Mouse (Mus musculus): ENCODE data around the gene Aire. TPM values are rescaled to one million over a fixed set of nuclear protein-coding genes. Genes with fewer than 3 reads are reported as not detected.

Aire gene
- polyA plus RNA-seq, 1 experiment = 23.5 TPM

GRCm38 (mm10) chr10:78087101-78087511 lies 43.7 kb upstream of the Aire start:
- Histone ChIP-seq H3K9ac (ENCODE audit: low read depth, poor library complexity, severe bottlenecking) (no peak overlapping the region), H3K9me3 (replicated peaks; ENCODE audit: control insufficient read depth, insufficient read depth, low read length, poor library complexity, severe bottlenecking) (no peaks in the 10 kb centered on the region), H3K4me3 (ENCODE audit: low read depth, low read length) (no peak overlapping the region), H3K4me1 (ENCODE audit: control insufficient read depth, insufficient read depth, low read length) (no peaks in the 10 kb centered on the region), H3K27me3 (ENCODE audit: control insufficient read depth, insufficient read depth, low read length, poor library complexity, severe bottlenecking) (no peaks in the 10 kb centered on the region), H3K36me3 (ENCODE audit: control insufficient read depth, insufficient read depth, low read length, poor library complexity, severe bottlenecking) (no peaks in the 10 kb centered on the region), H3K27ac (ENCODE audit: insufficient read depth, low read length) (no peak overlapping the region)
- TF ChIP-seq POLR2A (IDR thresholded peaks at IDR 0.05; ENCODE audit: insufficient read depth, low read length) (no peak), CTCF (IDR thresholded peaks at IDR 0.05; ENCODE audit: low read depth, low read length) (no peak)

- TF ChIP-seq POLR2A (IDR thresholded peaks at IDR 0.05; ENCODE audit: insufficient read depth, low read length) = no peak
- TF ChIP-seq EP300 (IDR thresholded peaks at IDR 0.05; ENCODE audit: insufficient read depth, low read depth, low read length) = no peak
- TF ChIP-seq CTCF (IDR thresholded peaks at IDR 0.05; ENCODE audit: low read depth, low read length) = no peak
- H3K27ac ChIP-seq (ENCODE audit: insufficient read depth, low read length) = no peak overlapping the region
- H3K9me3 ChIP-seq (replicated peaks; ENCODE audit: control insufficient read depth, insufficient read depth, low read length, poor library complexity, severe bottlenecking) = no peaks in the 10 kb centered on the region
- H3K9ac ChIP-seq (ENCODE audit: low read depth, poor library complexity, severe bottlenecking) = no peak overlapping the region
- H3K4me3 ChIP-seq (ENCODE audit: low read depth, low read length) = no peak overlapping the region
- no peaks in the 10 kb centered on the region for H3K36me3 ChIP-seq (ENCODE audit: control insufficient read depth, insufficient read depth, low read length, poor library complexity, severe bottlenecking)
- no peaks in the 10 kb centered on the region for H3K4me1 ChIP-seq (ENCODE audit: control insufficient read depth, insufficient read depth, low read length)
- no peaks in the 10 kb centered on the region for H3K27me3 ChIP-seq (ENCODE audit: control insufficient read depth, insufficient read depth, low read length, poor library complexity, severe bottlenecking)
Measured at GRCm38 (mm10) chr10:78086444-78087061, 43.1 kb upstream of the Aire start.

GRCm38 (mm10) chr10:78085711-78086110 lies 42.3 kb upstream of the Aire start:
- H3K27ac ChIP-seq (ENCODE audit: insufficient read depth, low read length) = no peak overlapping the region
- H3K4me1 ChIP-seq (ENCODE audit: control insufficient read depth, insufficient read depth, low read length) = no peaks in the 10 kb centered on the region
- H3K4me3 ChIP-seq (ENCODE audit: low read depth, low read length) = no peak overlapping the region
- TF ChIP-seq POLR2A (IDR thresholded peaks at IDR 0.05; ENCODE audit: insufficient read depth, low read length) (no peak), CTCF (IDR thresholded peaks at IDR 0.05; ENCODE audit: low read depth, low read length) (no peak), EP300 (IDR thresholded peaks at IDR 0.05; ENCODE audit: insufficient read depth, low read depth, low read length) (no peak)
- no peaks in the 10 kb centered on the region for H3K36me3 ChIP-seq (ENCODE audit: control insufficient read depth, insufficient read depth, low read length, poor library complexity, severe bottlenecking)
- H3K9ac ChIP-seq (ENCODE audit: low read depth, poor library complexity, severe bottlenecking) = no peak overlapping the region
- H3K9me3 ChIP-seq (replicated peaks; ENCODE audit: control insufficient read depth, insufficient read depth, low read length, poor library complexity, severe bottlenecking) = no peaks in the 10 kb centered on the region
- no peaks in the 10 kb centered on the region for H3K27me3 ChIP-seq (ENCODE audit: control insufficient read depth, insufficient read depth, low read length, poor library complexity, severe bottlenecking)

GRCm38 (mm10) chr10:78084073-78084472 lies 40.7 kb upstream of the Aire start:
- TF ChIP-seq CTCF (IDR thresholded peaks at IDR 0.05; ENCODE audit: low read depth, low read length) (no peak), EP300 (IDR thresholded peaks at IDR 0.05; ENCODE audit: insufficient read depth, low read depth, low read length) (no peak), POLR2A (IDR thresholded peaks at IDR 0.05; ENCODE audit: insufficient read depth, low read length) (no peak)
- Histone ChIP-seq H3K27me3 (ENCODE audit: control insufficient read depth, insufficient read depth, low read length, poor library complexity, severe bottlenecking) (no peaks in the 10 kb centered on the region), H3K36me3 (ENCODE audit: control insufficient read depth, insufficient read depth, low read length, poor library complexity, severe bottlenecking) (no peaks in the 10 kb centered on the region), H3K27ac (ENCODE audit: insufficient read depth, low read length) (no peak overlapping the region), H3K4me3 (ENCODE audit: low read depth, low read length) (no peak overlapping the region), H3K9ac (ENCODE audit: low read depth, poor library complexity, severe bottlenecking) (no peak overlapping the region), H3K9me3 (replicated peaks; ENCODE audit: control insufficient read depth, insufficient read depth, low read length, poor library complexity, severe bottlenecking) (no peaks in the 10 kb centered on the region), H3K4me1 (ENCODE audit: control insufficient read depth, insufficient read depth, low read length) (no peaks in the 10 kb centered on the region)

- no peak overlapping the region for H3K4me3 ChIP-seq (ENCODE audit: low read depth, low read length)
Measured at GRCm38 (mm10) chr10:78079955-78080591, 36.7 kb upstream of the Aire start.

GRCm38 (mm10) chr10:78078276-78078675 lies 34.9 kb upstream of the Aire start:
- no peak overlapping the region for H3K9ac ChIP-seq (ENCODE audit: low read depth, poor library complexity, severe bottlenecking)
- H3K36me3 ChIP-seq (ENCODE audit: control insufficient read depth, insufficient read depth, low read length, poor library complexity, severe bottlenecking) = peaks cover 11% of the 10 kb centered on the region; the same call in 1 of the 2 replicates
- H3K4me3 ChIP-seq (ENCODE audit: low read depth, low read length) = no peak overlapping the region
- H3K27ac ChIP-seq (ENCODE audit: insufficient read depth, low read length) = no peak overlapping the region
- no peaks in the 10 kb centered on the region for H3K9me3 ChIP-seq (replicated peaks; ENCODE audit: control insufficient read depth, insufficient read depth, low read length, poor library complexity, severe bottlenecking)
- no peaks in the 10 kb centered on the region for H3K27me3 ChIP-seq (ENCODE audit: control insufficient read depth, insufficient read depth, low read length, poor library complexity, severe bottlenecking)
- TF ChIP-seq CTCF (IDR thresholded peaks at IDR 0.05; ENCODE audit: low read depth, low read length) (no peak), POLR2A (IDR thresholded peaks at IDR 0.05; ENCODE audit: insufficient read depth, low read length) (no peak), EP300 (IDR thresholded peaks at IDR 0.05; ENCODE audit: insufficient read depth, low read depth, low read length) (no peak)
- no peaks in the 10 kb centered on the region for H3K4me1 ChIP-seq (ENCODE audit: control insufficient read depth, insufficient read depth, low read length)

More at GRCm38 (mm10) chr10:78079955-78080591, 36.7 kb upstream of the Aire start:
- H3K4me1 ChIP-seq (ENCODE audit: control insufficient read depth, insufficient read depth, low read length) = no peaks in the 10 kb centered on the region
- no peak overlapping the region for H3K9ac ChIP-seq (ENCODE audit: low read depth, poor library complexity, severe bottlenecking)
- no peaks in the 10 kb centered on the region for H3K9me3 ChIP-seq (replicated peaks; ENCODE audit: control insufficient read depth, insufficient read depth, low read length, poor library complexity, severe bottlenecking)
- no peaks in the 10 kb centered on the region for H3K27me3 ChIP-seq (ENCODE audit: control insufficient read depth, insufficient read depth, low read length, poor library complexity, severe bottlenecking)
- H3K27ac ChIP-seq (ENCODE audit: insufficient read depth, low read length) = no peak overlapping the region
- peaks cover 6% of the 10 kb centered on the region; the same call in 1 of the 2 replicates for H3K36me3 ChIP-seq (ENCODE audit: control insufficient read depth, insufficient read depth, low read length, poor library complexity, severe bottlenecking)
- TF ChIP-seq POLR2A (IDR thresholded peaks at IDR 0.05; ENCODE audit: insufficient read depth, low read length) = no peak
- TF ChIP-seq CTCF (IDR thresholded peaks at IDR 0.05; ENCODE audit: low read depth, low read length) = no peak
- TF ChIP-seq EP300 (IDR thresholded peaks at IDR 0.05; ENCODE audit: insufficient read depth, low read depth, low read length) = no peak
